Mouse (Mus musculus): ENCODE data around the gene Rpl32.

DNA sequence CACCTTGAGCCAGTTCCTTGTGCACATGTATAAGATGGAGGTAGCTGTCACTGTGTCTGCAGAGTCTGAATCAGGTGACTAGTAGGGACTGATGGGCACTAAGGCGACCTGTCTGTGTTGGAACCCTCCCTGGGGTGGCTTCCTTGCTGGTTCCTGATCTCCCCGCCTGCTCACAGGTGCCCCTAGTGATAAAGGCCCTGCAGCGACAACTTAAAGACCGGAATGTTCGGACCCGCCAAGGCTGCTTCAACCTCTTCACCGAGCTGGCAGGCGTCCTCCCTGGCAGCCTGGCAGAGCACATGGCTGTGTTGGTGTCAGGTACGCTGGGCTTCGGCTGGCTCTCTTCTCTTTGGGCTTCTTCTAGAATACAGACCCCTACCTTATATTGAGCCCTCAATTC is 17.5 kb downstream of the Rpl32 start:
- TF ChIP-seq POLR2A (IDR thresholded peaks at IDR 0.05; ENCODE audit: extremely low read depth, insufficient read depth, low read length) (no peak), CTCF (IDR thresholded peaks at IDR 0.05; ENCODE audit: extremely low read depth, insufficient read depth, low read length) (no peak)
